Mouse (Mus musculus): ENCODE results near the gene Slc16a2.
"Not testable (repeated sequence)": the region's sequence is repeated elsewhere in the genome, so short reads cannot be mapped to it uniquely, and the experiment has no call there.

Gene Slc16a2

GRCm38 (mm10) chrX:103734041-103734625, 87.7 kb downstream of the Slc16a2 start:
- DNase-seq (ENCODE audit: low read depth) = no peak

GRCm38 (mm10) chrX:103733091-103733490, 88.7 kb downstream of the Slc16a2 start:
- DNase-seq (ENCODE audit: low read depth) = no peak

GRCm38 (mm10) chrX:103732033-103732703, 89.6 kb downstream of the Slc16a2 start:
- no peak for DNase-seq (ENCODE audit: low read depth)

DNA sequence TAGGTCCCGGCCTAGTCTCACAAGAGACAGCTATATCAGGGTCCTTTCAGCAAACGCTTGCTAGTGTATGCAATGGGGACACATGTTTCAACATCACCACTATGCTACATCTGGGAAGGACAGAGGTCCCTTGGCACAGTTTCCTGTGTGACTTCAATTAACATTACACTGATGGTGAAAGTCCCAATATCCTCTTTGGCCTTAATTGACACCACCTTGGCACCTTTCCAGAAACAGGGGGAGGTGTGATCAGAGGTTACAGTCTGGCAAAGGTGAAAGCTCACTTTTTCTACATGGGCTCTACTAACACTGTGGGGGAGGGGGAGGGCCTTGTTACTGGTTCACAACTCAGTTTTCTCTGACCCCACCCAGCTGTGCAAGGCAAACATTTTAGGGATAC, 99.3 kb downstream of the Slc16a2 start:
- DNase-seq (ENCODE audit: low read depth) = no peak

GRCm38 (mm10) chrX:103719618-103720185, 102.1 kb downstream of the Slc16a2 start:
- DNase-seq (ENCODE audit: low read depth) = no peak

- no peak for DNase-seq (ENCODE audit: low read depth)
These were observed 108.9 kb downstream of the Slc16a2 start for GRCm38 (mm10) chrX:103712922-103713321.

DNA sequence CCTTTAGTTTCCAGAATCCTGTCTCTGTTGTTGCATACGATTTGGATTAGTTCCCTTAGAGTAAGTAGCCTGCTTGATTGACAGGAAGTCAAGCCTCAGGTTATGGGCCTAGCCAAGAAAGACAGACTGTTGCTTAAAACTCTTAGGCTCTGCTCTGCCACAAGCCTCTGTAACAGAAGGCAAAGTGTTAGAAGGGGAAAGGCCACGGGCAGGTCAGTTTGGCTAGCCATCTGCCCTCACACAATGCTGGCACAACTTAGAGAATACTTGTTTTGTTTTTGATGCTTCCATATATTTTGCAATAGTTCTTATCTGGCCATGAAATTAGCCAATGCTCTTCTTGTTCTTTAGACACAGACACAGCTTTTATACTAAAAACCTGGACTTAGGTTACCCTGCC, 112.1 kb downstream of the Slc16a2 start:
- no peak for DNase-seq (ENCODE audit: low read depth)

- DNase-seq (ENCODE audit: low read depth) = no peak
These were observed 113.2 kb downstream of the Slc16a2 start for GRCm38 (mm10) chrX:103708592-103708991.

DNA sequence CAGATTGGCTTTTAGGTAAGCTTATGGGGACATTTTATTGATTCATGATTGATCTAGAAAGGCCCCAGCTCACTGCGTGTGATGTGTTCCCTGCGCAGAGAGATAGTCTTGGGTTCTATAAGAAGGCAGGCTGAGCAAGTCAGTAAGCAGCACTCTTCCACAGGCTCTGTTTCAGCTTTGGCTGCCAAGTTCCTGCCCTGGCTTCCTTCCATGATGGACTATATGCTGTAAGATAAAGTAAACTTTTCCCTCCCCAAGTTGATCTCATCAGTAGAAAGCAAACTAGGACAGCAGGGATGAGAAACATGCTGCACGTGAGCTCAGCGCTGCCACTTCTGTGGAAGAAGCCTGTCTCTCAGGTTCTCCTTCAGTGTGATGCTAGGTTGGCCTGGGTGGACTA, 117.2 kb downstream of the Slc16a2 start:
- no peak for DNase-seq (ENCODE audit: low read depth)

GRCm38 (mm10) chrX:103704024-103704423, 117.8 kb downstream of the Slc16a2 start:
- no peak for DNase-seq (ENCODE audit: low read depth)

DNA sequence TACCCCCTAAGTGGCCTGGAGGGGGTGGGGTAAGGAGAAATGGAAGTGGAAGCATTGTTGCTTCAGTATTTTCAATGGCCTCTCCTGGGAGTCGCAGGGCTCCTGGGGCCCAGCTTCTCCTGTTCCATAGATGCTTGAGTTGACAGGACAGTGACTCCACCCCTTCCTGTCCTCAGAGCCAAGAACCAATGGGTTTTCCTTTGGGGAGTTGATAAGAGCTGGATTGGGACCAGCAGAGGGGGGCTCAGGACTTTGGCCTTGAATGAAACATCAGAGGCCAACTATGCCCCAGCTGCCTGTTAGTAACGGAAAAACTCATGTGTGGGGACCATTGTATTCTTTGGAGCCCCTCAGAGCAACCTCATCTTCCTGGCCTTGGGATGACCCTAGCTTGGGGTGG, 124.0 kb downstream of the Slc16a2 start:
- DNase-seq (ENCODE audit: low read depth) = no peak

- no peak for DNase-seq (ENCODE audit: low read depth)
These were observed 125.7 kb downstream of the Slc16a2 start for GRCm38 (mm10) chrX:103696081-103696519.

DNA sequence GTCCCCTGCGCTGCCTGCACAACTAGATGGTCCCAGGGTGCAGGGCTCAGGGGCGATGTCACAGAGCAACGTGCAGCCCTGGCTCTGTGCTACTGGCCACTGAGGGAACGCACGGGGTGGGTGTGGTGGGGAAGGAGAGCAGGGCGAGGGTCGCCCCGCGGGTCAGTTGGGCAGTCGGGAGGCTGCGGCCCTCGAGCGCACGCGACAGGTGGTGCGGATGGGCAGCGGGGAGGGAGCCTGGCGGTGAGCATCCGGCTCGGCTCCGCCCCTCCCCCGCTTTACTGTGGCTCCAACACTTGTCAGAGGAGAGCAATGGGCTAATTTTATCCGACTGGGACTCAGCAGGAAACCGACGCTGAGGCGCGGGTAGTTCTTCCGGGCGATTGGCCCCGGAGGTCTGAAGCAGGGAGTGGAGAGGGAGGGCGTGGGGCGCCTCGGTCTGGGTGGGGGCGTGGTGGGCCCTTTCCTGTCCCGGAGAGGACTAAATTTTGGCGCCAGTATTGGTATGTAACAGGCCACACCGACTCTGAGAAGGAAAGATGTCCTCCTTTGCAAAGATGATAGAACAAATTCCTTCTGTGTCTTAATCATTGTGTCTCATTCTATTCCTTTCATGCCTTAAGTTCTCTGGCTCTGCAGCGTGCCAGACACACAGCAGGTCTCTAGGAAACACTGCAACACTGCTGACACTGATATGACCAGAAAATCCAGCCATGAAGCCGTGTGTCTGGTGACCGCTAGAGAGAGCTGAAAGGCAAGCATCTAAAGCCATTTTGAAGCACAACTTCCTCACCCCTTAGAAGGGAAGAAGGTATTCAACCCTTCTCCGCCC, 126.4 kb downstream of the Slc16a2 start:
- peak; percentile 64 for DNase-seq (ENCODE audit: low read depth)

DNA sequence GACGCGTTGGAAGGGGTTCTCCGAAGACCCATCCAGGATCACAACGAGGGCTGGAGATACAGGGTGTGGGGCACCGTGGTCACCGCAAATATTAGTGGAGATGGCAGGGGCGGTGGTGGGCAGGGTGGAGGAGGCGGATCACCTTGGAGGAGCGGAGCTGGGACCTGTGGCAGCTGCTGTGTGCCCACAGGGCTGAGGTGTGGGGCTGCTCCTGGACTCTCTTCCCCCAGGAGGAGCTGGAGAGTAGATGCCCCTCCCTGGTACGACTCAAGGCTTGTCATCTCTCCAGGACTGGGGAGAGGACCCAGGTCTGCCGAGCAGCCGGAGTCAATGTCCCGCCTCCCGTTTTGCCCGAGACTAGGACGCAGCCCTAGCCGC, 127.0 kb downstream of the Slc16a2 start:
- DNase-seq (ENCODE audit: low read depth) = no peak

DNA sequence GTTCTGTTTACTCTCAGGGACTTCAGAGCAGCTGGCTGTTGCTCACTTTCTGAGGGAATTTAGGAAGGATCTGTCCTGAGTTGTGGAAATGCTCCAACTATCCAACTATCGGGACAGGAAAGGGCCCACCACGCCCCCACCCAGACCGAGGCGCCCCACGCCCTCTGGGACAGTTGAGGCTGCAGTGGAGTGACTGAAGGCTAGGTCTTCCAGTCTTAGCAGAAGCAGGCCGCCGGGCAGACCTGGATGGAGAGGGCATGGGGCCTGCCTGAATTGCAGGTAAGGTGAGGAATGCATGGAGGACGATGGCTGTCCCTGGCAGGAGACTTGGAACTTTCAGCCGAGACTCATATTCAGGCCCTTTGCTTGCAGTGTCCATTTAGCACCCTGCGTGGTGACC, 127.4 kb downstream of the Slc16a2 start:
- no peak for DNase-seq (ENCODE audit: low read depth)

DNA sequence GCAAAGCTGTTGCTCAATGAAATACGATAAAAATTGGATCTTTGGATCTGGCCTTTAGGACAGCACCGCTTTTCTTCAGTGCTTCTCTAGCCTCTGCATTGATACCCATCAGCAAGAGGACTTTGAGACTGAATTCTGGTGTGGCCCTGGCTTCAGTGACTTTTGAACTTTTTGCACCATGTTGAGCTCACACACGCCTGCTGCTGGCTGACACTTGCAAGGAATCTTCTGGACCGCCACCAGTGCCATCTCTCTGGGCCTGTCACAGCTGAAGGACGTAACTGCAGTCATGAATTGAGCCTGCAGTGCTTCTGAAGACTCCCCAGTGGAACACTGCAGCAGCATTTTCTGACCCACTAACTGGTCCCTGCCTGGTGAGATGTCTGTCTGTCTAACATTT, 128.9 kb downstream of the Slc16a2 start:
- no peak for DNase-seq (ENCODE audit: low read depth)

- no peak for DNase-seq (ENCODE audit: low read depth)
These were observed 133.2 kb downstream of the Slc16a2 start for GRCm38 (mm10) chrX:103688551-103688950.

GRCm38 (mm10) chrX:103674674-103675073, 147.1 kb downstream of the Slc16a2 start:
- DNase-seq (ENCODE audit: low read depth) = no peak

DNA sequence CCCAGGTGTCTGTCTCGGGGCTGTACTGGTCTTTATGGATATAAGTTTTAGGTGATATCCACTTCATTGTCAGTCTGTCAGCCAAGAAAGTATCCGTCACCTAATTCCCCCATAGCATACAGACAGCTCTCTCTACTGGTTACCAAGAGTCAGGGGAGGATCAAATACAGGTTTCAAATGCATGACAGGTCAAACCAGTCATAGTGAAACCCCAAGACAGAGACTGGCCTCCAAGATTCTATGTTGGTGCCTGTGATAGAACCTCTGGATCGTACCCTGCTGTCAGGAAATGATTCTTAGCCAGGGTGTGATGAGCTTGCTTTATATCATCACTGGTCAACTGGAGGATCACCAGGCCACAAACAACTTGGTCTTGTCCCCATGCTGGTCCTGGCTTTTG, 148.0 kb downstream of the Slc16a2 start:
- no peak for DNase-seq (ENCODE audit: low read depth)

- DNase-seq (ENCODE audit: low read depth) = no peak
These were observed 151.5 kb downstream of the Slc16a2 start for GRCm38 (mm10) chrX:103670245-103670644.

DNA sequence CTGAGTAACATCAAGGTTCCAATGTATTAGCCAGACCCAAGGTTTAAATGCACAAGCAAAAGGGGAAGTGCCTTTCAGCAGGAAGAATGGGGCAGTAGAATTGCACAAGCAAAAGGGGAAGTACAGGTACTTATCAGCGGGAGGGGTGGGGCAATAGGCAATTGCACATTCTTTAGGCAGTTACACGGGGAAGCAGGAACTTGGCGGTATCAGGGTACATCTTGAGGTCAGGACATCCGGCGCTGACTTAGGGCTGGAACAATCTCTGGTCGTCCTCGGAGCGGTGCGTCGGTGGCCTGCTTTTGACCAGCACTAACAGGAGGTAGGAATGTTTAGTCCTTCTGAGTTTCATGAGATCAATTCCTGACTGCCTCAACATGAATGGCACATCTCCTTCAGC, 157.3 kb downstream of the Slc16a2 start:
- DNase-seq (ENCODE audit: low read depth) = not testable (repeated sequence)

DNA sequence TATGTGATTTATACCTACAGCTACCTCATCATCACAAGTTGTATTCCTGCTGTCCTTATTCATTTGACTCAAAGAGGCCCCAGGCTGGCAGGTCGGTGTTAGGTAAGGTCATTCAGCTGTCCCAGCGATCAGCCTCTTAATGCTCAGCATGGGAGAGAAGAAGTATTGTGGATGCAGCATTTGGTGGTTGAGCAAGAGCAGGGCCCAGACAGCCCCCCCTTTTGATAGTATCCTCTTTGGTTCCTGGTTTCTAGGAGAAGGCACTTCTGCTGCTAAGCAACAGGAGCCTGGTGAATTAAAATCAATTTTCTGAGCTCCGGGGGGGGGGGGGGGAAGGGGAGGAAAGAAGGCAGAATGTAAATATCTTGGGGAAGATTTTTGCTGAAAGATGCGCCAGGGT, 162.8 kb downstream of the Slc16a2 start:
- DNase-seq (ENCODE audit: low read depth) = no peak

DNA sequence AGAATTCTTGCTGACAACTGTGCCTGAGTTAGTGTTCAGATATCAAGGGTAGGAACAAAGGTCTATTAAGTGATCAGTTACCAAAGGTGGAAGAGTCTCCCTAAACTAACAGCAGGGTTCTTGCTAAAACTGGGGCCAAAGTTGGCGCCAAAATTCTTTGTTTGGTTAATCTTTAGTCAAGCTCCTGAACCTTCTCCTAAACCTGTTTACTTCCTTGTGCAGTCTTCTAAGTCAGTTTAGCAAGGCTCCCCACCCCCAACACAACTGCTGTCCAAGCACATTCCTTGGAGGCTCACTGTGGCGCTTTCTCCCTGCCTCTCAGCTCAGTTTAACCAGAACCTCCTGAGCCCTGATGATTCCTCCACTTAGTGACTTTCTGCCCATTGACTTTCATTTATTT, 168.8 kb downstream of the Slc16a2 start:
- no peak for DNase-seq (ENCODE audit: low read depth)

Data from naive thymus-derived CD4-positive, alpha-beta T cell, adult 2 months (primary cell).